Comparison of ENCODE assay signal across 8 mouse cellular contexts in genomic region chr9:30438505-30438904, GRCm38 (mm10). TPM values are rescaled to one million over a fixed set of nuclear protein-coding genes. Genes with fewer than 3 reads are reported as not detected.
DNase-seq lines count a peak whose midpoint lies in the region; ATAC-seq lines count a peak whose summit lies in the region.

No protein-coding gene starts in this region.

- no peak overlapping the region for H3K9ac ChIP-seq in midbrain, embryonic 11.5 days (ENCODE audit: low read length)
- H3K9ac ChIP-seq in midbrain, embryonic 16.5 days (ENCODE audit: low read depth, low read length) = no peak overlapping the region

- no peaks in the 10 kb centered on the region for H3K27me3 ChIP-seq in midbrain, embryonic 11.5 days (ENCODE audit: control insufficient read depth, insufficient read depth, low read length)
- H3K27me3 ChIP-seq in midbrain, embryonic 16.5 days (ENCODE audit: control insufficient read depth, insufficient read depth, low read depth, low read length) = no peaks in the 10 kb centered on the region

- ATAC-seq in frontal cortex, adult (ENCODE audit: low TSS enrichment) = peak; percentile 91
- no peak for ATAC-seq in midbrain, embryonic 11.5 days (ENCODE audit: low FRiP score)
- ATAC-seq in midbrain, embryonic 16.5 days = no peak
- ATAC-seq in common myeloid progenitor, adult 5-6 weeks (replicated peaks; ENCODE audit: low read depth, poor library complexity, severe bottlenecking) = peak; percentile 78

- WGBS in midbrain, embryonic 11.5 days = 65% methylated on average over 3 of the region's 3 CpGs
- 62% methylated on average over 3 of the region's 3 CpGs for WGBS in midbrain, embryonic 16.5 days

- H3K4me3 ChIP-seq in midbrain, embryonic 11.5 days (ENCODE audit: low read depth, low read length) = no peak overlapping the region
- no peak overlapping the region for H3K4me3 ChIP-seq in midbrain, embryonic 16.5 days (ENCODE audit: low read depth, low read length)

- H3K27ac ChIP-seq in midbrain, embryonic 11.5 days (ENCODE audit: low read depth, low read length) = no peak overlapping the region
- no peak overlapping the region for H3K27ac ChIP-seq in midbrain, embryonic 16.5 days (ENCODE audit: low read length)

- no peak for DNase-seq in frontal cortex, postnatal 25 days (ENCODE audit: low spot score in 2 of 2)
- DNase-seq in midbrain, embryonic 11.5 days (ENCODE audit: low spot score, missing footprints) = peak; percentile 86
- peak; percentile 42 to 60 for DNase-seq in left cerebral cortex, postnatal 25 days (ENCODE audit: low spot score in 2 of 2)
- peak; percentile 23 for DNase-seq in right cerebral cortex, postnatal 25 days
- no peak for DNase-seq in ovary, postnatal 36 days (ENCODE audit: low spot score)

- H3K4me1 ChIP-seq in midbrain, embryonic 11.5 days (ENCODE audit: control insufficient read depth, insufficient read depth, low read length) = no peaks in the 10 kb centered on the region
- no peaks in the 10 kb centered on the region for H3K4me1 ChIP-seq in midbrain, embryonic 16.5 days (ENCODE audit: control insufficient read depth, insufficient read depth, low read length)

- no peak overlapping the region for H3K4me2 ChIP-seq in midbrain, embryonic 11.5 days
- H3K4me2 ChIP-seq in midbrain, embryonic 16.5 days (ENCODE audit: low read length) = no peak overlapping the region

- peaks cover 19% of the 10 kb centered on the region; the same call in 1 of the 2 replicates for H3K36me3 ChIP-seq in midbrain, embryonic 11.5 days (ENCODE audit: control insufficient read depth, insufficient read depth, low read length)
- peaks cover 18% of the 10 kb centered on the region for H3K36me3 ChIP-seq in midbrain, embryonic 16.5 days (ENCODE audit: control insufficient read depth, insufficient read depth, low read length)

- intact Hi-C loops in left cerebral cortex, postnatal 25 days (cut with DNase I) = no loop called here

- no peaks in the 10 kb centered on the region for H3K9me3 ChIP-seq in midbrain, embryonic 11.5 days (ENCODE audit: control insufficient read depth, low read length)
- H3K9me3 ChIP-seq in midbrain, embryonic 16.5 days (replicated peaks; ENCODE audit: control insufficient read depth, low read length, poor library complexity, severe bottlenecking) = no peaks in the 10 kb centered on the region

RNA-seq across cellular contexts. Expression of gene Snx19, which starts 11.6 kb away (rescaled TPM):
- polyA plus RNA-seq in midbrain, embryonic 11.5 days (2014; fragmentation: Nextera tagmentation; extraction: Ambion mirVana) = 25.8 and 27.5 TPM in 2 replicates
- polyA plus RNA-seq in midbrain, embryonic 16.5 days (2015; fragmentation: Nextera tagmentation; extraction: Ambion mirVana) = 23.2 and 24.5 TPM in 2 replicates
- total RNA-seq in common myeloid progenitor, adult 5-6 weeks (2017) = 14.4 and 20.1 TPM in 2 replicates
- total RNA-seq in left cerebral cortex, postnatal 25 days (2021) = 10 to 100 TPM; 42.6 to 48.1 TPM

Comparison
In these comparisons a context has a peak if more than half of its experiments do, and no peak if none do; other contexts are left out.
1. ATAC-seq: peak in frontal cortex, adult (single experiment) and common myeloid progenitor, adult 5-6 weeks (single experiment); none in midbrain, embryonic 11.5 days (single experiment) and midbrain, embryonic 16.5 days (single experiment).
2. DNase-seq: peak in midbrain, embryonic 11.5 days (single experiment), left cerebral cortex, postnatal 25 days (2 of 2) and right cerebral cortex, postnatal 25 days (single experiment); none in frontal cortex, postnatal 25 days (0 of 2) and ovary, postnatal 36 days (single experiment).